Mouse (Mus musculus): ENCODE measurements around the gene Olfr406.

Gene Olfr406

GRCm38 (mm10) chr11:74259508-74259907 lies at the start of gene Olfr406:
Gene Olfr406 (plus strand): TSS chr11:74259808.
- DNase-seq (ENCODE audit: low read depth, low spot score), result no peak

- no peak for DNase-seq (ENCODE audit: low read depth, low spot score)
Measured at GRCm38 (mm10) chr11:74211279-74211678, 48.3 kb upstream of the Olfr406 start, which contains the start of gene Olfr43. Gene Olfr43 (minus strand): TSS chr11:74211379.

GRCm38 (mm10) chr11:74241201-74241600 lies 18.4 kb upstream of the Olfr406 start:
- DNase-seq (ENCODE audit: low read depth, low spot score), result no peak

GRCm38 (mm10) chr11:74283436-74283835 lies 23.8 kb downstream of the Olfr406 start, which contains the start of gene Olfr59:
Gene Olfr59 (plus strand): TSS chr11:74283736.
- no peak for DNase-seq (ENCODE audit: low read depth, low spot score)

- DNase-seq (ENCODE audit: low read depth, low spot score), result no peak
Measured at GRCm38 (mm10) chr11:74287256-74287655, 27.6 kb downstream of the Olfr406 start.

All from R1 (cell line).